Mouse (Mus musculus) testis, adult 2 months (tissue): ENCODE results near the gene Gfra1. TPM values are rescaled to one million over a fixed set of nuclear protein-coding genes. Genes with fewer than 3 reads are reported as not detected.

Source experiments
- H3K27ac ChIP-seq: fragments of 200-500 bp; 2 replicates; pipeline ENCODE4 v1.5.1; 2012; ENCODE audit warnings: low read depth, low read length; ENCODE audit not compliant: control insufficient read depth, insufficient read depth
- H3K27me3 ChIP-seq: fragments of 200-500 bp; 2 replicates; pipeline ENCODE4 v1.6.1; 2012; ENCODE audit warnings: mild to moderate bottlenecking, low read length, moderate library complexity; ENCODE audit not compliant: control insufficient read depth, insufficient read depth
- H3K36me3 ChIP-seq: fragments of 200-500 bp; 2 replicates; pipeline ENCODE4 v1.6.1; 2012; ENCODE audit warnings: mild to moderate bottlenecking, low read length; ENCODE audit not compliant: control insufficient read depth, insufficient read depth
- H3K4me1 ChIP-seq: fragments of 200-500 bp; 2 replicates; pipeline ENCODE4 v1.6.1; 2012; ENCODE audit warnings: low read length; ENCODE audit not compliant: control insufficient read depth, insufficient read depth
- H3K4me3 ChIP-seq: fragments of 200-500 bp; 2 replicates; pipeline ENCODE4 v1.5.1; 2012; ENCODE audit warnings: low read depth, mild to moderate bottlenecking, low read length, moderate library complexity, mixed read lengths; ENCODE audit not compliant: control insufficient read depth
- CTCF ChIP-seq: fragments of 200-500 bp; IDR thresholded peaks from 2 replicates; pipeline ENCODE4 v1.5.1; 2012; ENCODE audit warnings: low read depth, mild to moderate bottlenecking, inconsistent platforms, low read length, moderate library complexity; ENCODE audit not compliant: control insufficient read depth, insufficient read depth, insufficient replicate concordance
- POLR2A ChIP-seq: fragments of 200-500 bp; IDR thresholded peaks from 2 replicates; pipeline ENCODE4 v1.6.1; 2012; ENCODE audit warnings: low read depth, mild to moderate bottlenecking, inconsistent platforms, low read length, moderate library complexity; ENCODE audit not compliant: control insufficient read depth
- polyA plus RNA-seq: library from polyadenylated mRNA; depleted of rRNA; stranded (reverse); fragments of >200 nt; gene quantifications from 2 replicates; pipeline ENCODE4 v1.2.3, GENCODE M21; 2012

The Gfra1 gene
- polyA plus RNA-seq, 1 experiment = 1.2 TPM

- H3K27ac ChIP-seq = no peak overlapping the region
- no peaks in the 10 kb centered on the region for H3K36me3 ChIP-seq
- H3K4me3 ChIP-seq = no peak overlapping the region
- peaks cover 2% of the 10 kb centered on the region; the same call in 1 of the 2 replicates for H3K4me1 ChIP-seq
- H3K27me3 ChIP-seq = no peaks in the 10 kb centered on the region
- no peak for TF ChIP-seq CTCF
- no peak for TF ChIP-seq POLR2A
Measured at GRCm38 (mm10) chr19:58226882-58227281, 228.8 kb downstream of the Gfra1 start.

- no peak overlapping the region for H3K27ac ChIP-seq
- no peak overlapping the region for H3K4me3 ChIP-seq
- no peaks in the 10 kb centered on the region for H3K27me3 ChIP-seq
Measured at GRCm38 (mm10) chr19:58220061-58220831, 235.5 kb downstream of the Gfra1 start.

GRCm38 (mm10) chr19:58217591-58217990 lies 238.1 kb downstream of the Gfra1 start:
- Histone ChIP-seq H3K27ac (no peak overlapping the region), H3K4me1 (peaks cover 2% of the 10 kb centered on the region; the same call in 1 of the 2 replicates), H3K36me3 (no peaks in the 10 kb centered on the region), H3K27me3 (no peaks in the 10 kb centered on the region), H3K4me3 (no peak overlapping the region)
- no peak for TF ChIP-seq CTCF
- TF ChIP-seq POLR2A = no peak

More at GRCm38 (mm10) chr19:58220061-58220831, 235.5 kb downstream of the Gfra1 start:
- Histone ChIP-seq H3K36me3 (no peaks in the 10 kb centered on the region), H3K4me1 (peaks cover 2% of the 10 kb centered on the region; the same call in 1 of the 2 replicates)
- no peak for TF ChIP-seq POLR2A
- TF ChIP-seq CTCF = no peak

- no peak overlapping the region for H3K27ac ChIP-seq
- H3K36me3 ChIP-seq = no peaks in the 10 kb centered on the region
- no peaks in the 10 kb centered on the region for H3K27me3 ChIP-seq
- no peaks in the 10 kb centered on the region; the same call in 1 of the 2 replicates for H3K4me1 ChIP-seq
- no peak for TF ChIP-seq POLR2A
- TF ChIP-seq CTCF = no peak
- H3K4me3 ChIP-seq = no peak overlapping the region
Measured at GRCm38 (mm10) chr19:58206496-58207044, 249.1 kb downstream of the Gfra1 start.

- TF ChIP-seq POLR2A (no peak), CTCF (no peak)
- H3K27ac ChIP-seq = no peak overlapping the region
- H3K27me3 ChIP-seq = no peaks in the 10 kb centered on the region
- no peak overlapping the region for H3K4me3 ChIP-seq
- H3K4me1 ChIP-seq = no peaks in the 10 kb centered on the region; the same call in 1 of the 2 replicates
- H3K36me3 ChIP-seq = no peaks in the 10 kb centered on the region
Measured at GRCm38 (mm10) chr19:58205470-58205869, 250.2 kb downstream of the Gfra1 start.

- H3K27ac ChIP-seq = no peak overlapping the region
- no peaks in the 10 kb centered on the region for H3K27me3 ChIP-seq
- no peak for TF ChIP-seq CTCF
- no peak for TF ChIP-seq POLR2A
- H3K4me3 ChIP-seq = no peak overlapping the region
- no peaks in the 10 kb centered on the region for H3K36me3 ChIP-seq
- no peaks in the 10 kb centered on the region; the same call in 1 of the 2 replicates for H3K4me1 ChIP-seq
Measured at GRCm38 (mm10) chr19:58202627-58203026, 253.1 kb downstream of the Gfra1 start.

GRCm38 (mm10) chr19:58199679-58200078 lies 256.0 kb downstream of the Gfra1 start:
- Histone ChIP-seq H3K27ac (no peak overlapping the region), H3K4me3 (no peak overlapping the region), H3K36me3 (no peaks in the 10 kb centered on the region), H3K27me3 (no peaks in the 10 kb centered on the region), H3K4me1 (no peaks in the 10 kb centered on the region; the same call in 1 of the 2 replicates)
- TF ChIP-seq POLR2A (no peak), CTCF (no peak)
